In the genomic region with DNA sequence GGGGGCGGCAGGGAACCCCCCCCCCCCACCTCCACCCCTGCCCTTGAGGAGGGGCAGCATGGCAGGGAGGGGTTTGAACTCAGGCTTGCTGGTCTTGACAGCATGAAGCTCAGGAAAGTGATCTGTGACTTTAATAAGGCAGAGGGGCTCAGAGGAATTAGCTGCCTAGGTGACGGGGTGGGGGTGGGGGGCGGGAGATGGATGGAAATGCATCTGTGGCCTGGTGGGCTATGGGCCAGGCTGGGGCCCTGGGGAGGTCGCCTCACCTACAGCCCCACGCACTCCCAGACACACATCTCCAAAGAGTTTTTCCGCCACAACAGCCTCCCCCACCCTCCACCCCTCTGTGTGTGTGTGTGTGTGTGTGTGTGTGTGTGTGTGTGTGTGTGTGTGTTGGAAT, we compare ENCODE assay signal across 9 mouse cellular contexts.
DNase-seq lines count a peak whose midpoint lies in the region; ATAC-seq and TF ChIP-seq lines count a peak whose summit lies in the region.
"Had no signal": no experiment of that assay in that cellular context is flagged by ENCODE, and none has a peak within 500 bp of the region (broad histone marks: within the 10 kb centered on the region; RNA-seq: fewer than 3 reads in every experiment).

No protein-coding gene starts in this region.

- peak overlapping the region; percentile 88 for H3K27ac ChIP-seq in lung, embryonic 14.5 days (ENCODE audit: low read depth)
- H3K27ac ChIP-seq in forebrain, postnatal 0 days (ENCODE audit: low read depth, low read length) = peak overlapping the region; percentile 54; the same call in 1 of the 2 replicates
- peak overlapping the region; percentile 63 for H3K27ac ChIP-seq in limb, embryonic 14.5 days (replicated peaks; ENCODE audit: low read depth, low read length)
- H3K27ac ChIP-seq in stomach, postnatal 0 days (replicated peaks) = 0 out of 2 replicates have a peak overlapping the region, but pooled peaks have one; percentile 18
- H3K27ac ChIP-seq: liver, embryonic 15.5 days had no signal

- no peak for DNase-seq in lung, embryonic 14.5 days
- DNase-seq in lung, postnatal 25 days (ENCODE audit: low spot score) = no peak
- DNase-seq in forebrain, postnatal 0 days = no peak
- DNase-seq in limb, embryonic 14.5 days (ENCODE audit: low spot score) = no peak
- DNase-seq in stomach, postnatal 0 days (ENCODE audit: low spot score) = no peak
- no peak for DNase-seq in thymus, postnatal 14 days
- no peak for DNase-seq in B cell, adult 2 months

- H3K9me3 ChIP-seq in lung, embryonic 14.5 days (ENCODE audit: low read depth, low read length) = no peaks in the 10 kb centered on the region
- H3K9me3 ChIP-seq in forebrain, postnatal 0 days (ENCODE audit: low read length) = no peaks in the 10 kb centered on the region
- H3K9me3 ChIP-seq in limb, embryonic 14.5 days (ENCODE audit: control insufficient read depth, low read length) = no peaks in the 10 kb centered on the region
- no peaks in the 10 kb centered on the region for H3K9me3 ChIP-seq in stomach, postnatal 0 days (ENCODE audit: control insufficient read depth, low read length)
- H3K9me3 ChIP-seq: liver, embryonic 15.5 days had no signal

- WGBS in lung, embryonic 14.5 days = 20% methylated on average over 5 of the region's 6 CpGs
- 15% methylated on average over 5 of the region's 6 CpGs for WGBS in forebrain, postnatal 0 days
- WGBS in limb, embryonic 14.5 days = 13% methylated on average over 4 of the region's 6 CpGs
- 35% methylated on average over 6 of the region's 6 CpGs for WGBS in stomach, postnatal 0 days

- peaks cover 40% of the 10 kb centered on the region for H3K4me1 ChIP-seq in lung, embryonic 14.5 days (ENCODE audit: insufficient read depth)
- H3K4me1 ChIP-seq in forebrain, postnatal 0 days (ENCODE audit: insufficient read depth) = peaks cover 31% of the 10 kb centered on the region
- H3K4me1 ChIP-seq in limb, embryonic 14.5 days (ENCODE audit: control insufficient read depth, insufficient read depth, low read length) = peaks cover 63% of the 10 kb centered on the region
- peaks cover 6% of the 10 kb centered on the region for H3K4me1 ChIP-seq in stomach, postnatal 0 days (replicated peaks; ENCODE audit: control insufficient read depth, insufficient read depth)
- H3K4me1 ChIP-seq: liver, embryonic 15.5 days had no signal

- no peaks in the 10 kb centered on the region for H3K36me3 ChIP-seq in lung, embryonic 14.5 days (ENCODE audit: insufficient read depth)
- no peaks in the 10 kb centered on the region for H3K36me3 ChIP-seq in forebrain, postnatal 0 days (ENCODE audit: insufficient read depth)
- no peaks in the 10 kb centered on the region for H3K36me3 ChIP-seq in limb, embryonic 14.5 days (ENCODE audit: control insufficient read depth, insufficient read depth, low read length)
- H3K36me3 ChIP-seq in stomach, postnatal 0 days (ENCODE audit: control insufficient read depth, insufficient read depth, low read length) = no peaks in the 10 kb centered on the region
- H3K36me3 ChIP-seq: G1E; liver, embryonic 15.5 days had no signal

- no peak overlapping the region for H3K4me3 ChIP-seq in lung, embryonic 14.5 days (ENCODE audit: low read depth, low read length)
- H3K4me3 ChIP-seq in forebrain, postnatal 0 days (ENCODE audit: low read depth, low read length) = no peak overlapping the region
- no peak overlapping the region for H3K4me3 ChIP-seq in limb, embryonic 14.5 days (replicated peaks; ENCODE audit: low read length)
- H3K4me3 ChIP-seq in stomach, postnatal 0 days (ENCODE audit: low read depth, low read length) = no peak overlapping the region
- H3K4me3 ChIP-seq: liver, embryonic 15.5 days had no signal

- no peak for TF ChIP-seq POLR2A in limb, embryonic 14.5 days (IDR thresholded peaks at IDR 0.05; ENCODE audit: borderline replicate concordance, extremely low read depth, insufficient read depth, insufficient read length)

- TF ChIP-seq EP300 in stomach, postnatal 0 days (optimal IDR thresholded peaks at IDR 0.05) = no peak

- no peaks in the 10 kb centered on the region for H3K27me3 ChIP-seq in lung, embryonic 14.5 days (ENCODE audit: insufficient read depth, low read length)
- H3K27me3 ChIP-seq in forebrain, postnatal 0 days (ENCODE audit: insufficient read depth, low read length) = no peaks in the 10 kb centered on the region
- no peaks in the 10 kb centered on the region for H3K27me3 ChIP-seq in limb, embryonic 14.5 days (ENCODE audit: control insufficient read depth, insufficient read depth, low read length)
- no peaks in the 10 kb centered on the region for H3K27me3 ChIP-seq in stomach, postnatal 0 days (ENCODE audit: control insufficient read depth, insufficient read depth, low read length)
- H3K27me3 ChIP-seq: liver, embryonic 15.5 days had no signal

- ATAC-seq in lung, embryonic 14.5 days (ENCODE audit: insufficient read depth) = peak; percentile 32
- 0 out of 2 replicates have a peak, but pooled peaks have one; percentile 5 for ATAC-seq in forebrain, postnatal 0 days
- ATAC-seq in limb, embryonic 14.5 days (ENCODE audit: low FRiP score, low read depth) = peak; percentile 20
- ATAC-seq in stomach, postnatal 0 days (ENCODE audit: low FRiP score, low TSS enrichment) = no peak

- TF ChIP-seq CTCF in lung, embryonic 14.5 days (IDR thresholded peaks at IDR 0.05; ENCODE audit: low read depth) = no peak
- TF ChIP-seq CTCF in forebrain, postnatal 0 days (IDR thresholded peaks at IDR 0.05; ENCODE audit: low read depth) = no peak
- TF ChIP-seq CTCF in stomach, postnatal 0 days (IDR thresholded peaks at IDR 0.05; ENCODE audit: low read depth) = no peak

- H3K9ac ChIP-seq in lung, embryonic 14.5 days = no peak overlapping the region
- H3K9ac ChIP-seq in forebrain, postnatal 0 days = no peak overlapping the region
- no peak overlapping the region for H3K9ac ChIP-seq in limb, embryonic 14.5 days (ENCODE audit: low read depth, low read length, severe bottlenecking)
- H3K9ac ChIP-seq in stomach, postnatal 0 days (ENCODE audit: low read length) = no peak overlapping the region
- H3K9ac ChIP-seq: liver, embryonic 15.5 days had no signal

- H3K4me2 ChIP-seq in lung, embryonic 14.5 days = peak overlapping the region; percentile 23
- H3K4me2 ChIP-seq in forebrain, postnatal 0 days (ENCODE audit: low read depth) = peak overlapping the region; percentile 30
- H3K4me2 ChIP-seq in limb, embryonic 14.5 days (replicated peaks; ENCODE audit: low read depth, low read length, severe bottlenecking) = peak overlapping the region; percentile 37; the same call in 1 of the 2 replicates
- H3K4me2 ChIP-seq in stomach, postnatal 0 days (replicated peaks; ENCODE audit: low read depth) = peak overlapping the region; percentile 14; the same call in 1 of the 2 replicates
- H3K4me2 ChIP-seq: liver, embryonic 15.5 days had no signal

Comparison
In these comparisons a context has a peak if more than half of its experiments do, and no peak if none do; other contexts are left out.
1. H3K27ac ChIP-seq: peak in every context shown above with its lines; median percentile 88 in lung, embryonic 14.5 days; 63 in limb, embryonic 14.5 days; 54 in forebrain, postnatal 0 days; 18 in stomach, postnatal 0 days.